Mouse (Mus musculus) spleen, adult 18-20 months (tissue): ENCODE results near the gene Jmjd7.

Source experiments
- DNase-seq, 2 experiments: peaks; one replicate each; pipeline ENCODE4 v3.0.0; 2022; ENCODE audit warnings: mixed read lengths in 2 of 2

Jmjd7 gene

GRCm38 (mm10) chr2:120012924-120013323, 14.4 kb upstream of the Jmjd7 start:
- DNase-seq: no peak

GRCm38 (mm10) chr2:120013831-120014486, 13.3 kb upstream of the Jmjd7 start:
- DNase-seq: no peak

DNA sequence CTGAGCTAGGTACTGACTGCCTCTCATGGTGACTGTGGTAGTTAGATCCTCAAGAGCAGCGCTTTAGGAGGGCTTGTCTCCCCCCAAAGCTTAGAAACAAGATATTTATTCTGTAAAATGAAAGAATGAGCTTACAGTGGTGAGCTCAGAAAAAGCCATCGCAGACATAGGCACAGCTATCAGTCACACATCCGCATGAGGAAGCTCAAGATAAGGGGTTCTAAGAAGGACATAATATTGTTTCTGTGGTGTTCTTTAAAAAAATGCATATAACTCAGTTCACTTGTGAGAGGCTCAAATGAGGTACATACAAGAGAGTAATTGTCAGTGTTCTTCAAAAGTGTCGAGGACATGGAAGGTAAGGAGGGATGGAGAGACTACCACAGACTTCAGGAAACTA, 11.4 kb upstream of the Jmjd7 start:
- DNase-seq: no peak

DNA sequence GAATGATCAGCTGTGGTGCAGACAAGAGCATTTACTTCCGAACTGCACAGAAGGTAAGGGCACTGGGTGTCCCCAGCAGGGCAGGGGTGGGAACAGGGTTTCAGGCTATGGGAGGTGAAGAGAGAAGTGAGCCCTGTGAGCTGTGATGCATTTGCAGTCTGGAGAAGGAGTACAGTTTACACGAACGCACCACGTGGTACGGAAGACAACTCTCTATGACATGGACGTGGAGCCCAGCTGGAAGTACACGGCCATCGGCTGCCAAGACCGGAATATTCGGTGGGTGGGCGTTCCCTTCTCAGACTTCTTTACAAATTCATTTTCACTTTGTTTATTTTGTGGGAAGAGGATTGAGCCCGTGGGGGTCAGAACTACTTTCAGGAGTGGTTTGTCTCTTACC, 9.7 kb upstream of the Jmjd7 start:
- DNase-seq: no peak

- DNase-seq: no peak
Observed at GRCm38 (mm10) chr2:120024337-120024736, 2.9 kb upstream of the Jmjd7 start.

GRCm38 (mm10) chr2:120027950-120028331, 658 bp downstream of the Jmjd7 start:
- no peak for DNase-seq

GRCm38 (mm10) chr2:120030380-120030779, 3.1 kb downstream of the Jmjd7 start:
- no peak for DNase-seq

- DNase-seq: no peak
Observed at GRCm38 (mm10) chr2:120032726-120033467, 5.6 kb downstream of the Jmjd7 start, which contains the start of gene Pla2g4b. Pla2g4b (plus strand) TSS chr2:120033417.

DNA sequence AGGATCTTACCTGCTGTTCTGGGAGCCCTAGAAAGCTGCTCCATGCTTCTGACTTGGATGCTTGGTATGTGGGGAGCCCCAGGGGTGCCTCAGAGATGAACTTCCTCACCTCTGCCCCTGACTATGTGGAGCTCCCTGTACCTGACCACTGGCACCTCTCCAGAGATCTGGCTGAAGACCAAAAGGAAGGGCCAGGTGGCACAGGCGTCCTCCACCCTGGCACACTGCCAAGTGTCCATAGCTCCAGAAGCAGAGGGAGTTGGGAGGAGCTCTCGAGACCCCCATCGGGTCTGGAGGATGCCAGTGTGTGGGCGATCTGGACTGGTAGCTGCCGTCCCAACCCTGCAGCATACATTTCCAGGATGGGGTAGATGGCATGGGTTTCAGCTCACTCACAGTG, 6.4 kb downstream of the Jmjd7 start:
- no peak for DNase-seq

- DNase-seq: no peak
Observed at GRCm38 (mm10) chr2:120037744-120038143, 10.5 kb downstream of the Jmjd7 start.

DNA sequence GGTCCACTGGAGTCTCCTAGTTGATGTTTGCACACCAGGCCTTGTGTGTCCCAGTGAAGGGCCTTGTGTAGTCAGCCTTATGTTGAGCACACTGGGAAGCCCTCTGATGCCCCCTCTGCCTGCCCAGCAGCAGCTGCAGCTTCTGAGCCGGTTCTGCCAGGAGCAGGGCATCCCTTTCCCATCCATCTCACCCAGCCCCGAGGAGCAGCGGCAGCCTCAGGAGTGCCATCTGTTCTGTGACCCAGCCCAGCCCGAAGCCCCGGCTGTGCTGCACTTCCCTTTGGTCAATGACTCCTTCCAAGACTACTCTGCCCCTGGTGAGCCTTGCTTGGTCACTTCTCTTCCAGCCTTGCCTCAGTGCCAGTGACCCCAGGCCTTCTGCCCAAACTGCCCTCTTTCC, 13.7 kb downstream of the Jmjd7 start:
- no peak for DNase-seq

DNA sequence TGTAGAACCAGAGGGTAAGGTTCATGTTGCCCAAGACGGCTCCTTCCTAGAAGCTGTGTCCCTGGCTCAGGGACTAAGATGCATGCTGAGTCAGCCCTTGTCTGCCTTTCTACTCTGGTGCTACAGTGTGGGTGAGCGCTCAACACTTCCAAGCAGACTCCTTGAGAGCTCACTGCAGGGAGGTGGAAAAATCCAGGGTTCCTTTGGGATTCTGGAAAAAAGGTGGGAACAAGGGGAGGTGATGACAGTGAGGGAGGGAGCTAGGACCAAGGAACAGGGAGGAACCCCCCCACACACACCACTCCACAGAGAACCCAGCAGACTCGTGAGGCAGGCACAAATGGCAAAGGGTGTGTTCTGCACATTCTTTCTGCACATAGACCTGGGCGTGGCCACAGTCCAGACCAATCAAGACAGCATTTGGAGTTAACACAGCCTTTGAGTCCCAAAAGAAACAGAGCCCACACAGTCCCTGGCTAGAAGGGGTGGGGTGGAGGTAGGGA, 16.9 kb downstream of the Jmjd7 start:
- no peak for DNase-seq

- DNase-seq: no peak
Observed at GRCm38 (mm10) chr2:120044676-120045075, 17.4 kb downstream of the Jmjd7 start.

GRCm38 (mm10) chr2:120046486-120047310, 19.4 kb downstream of the Jmjd7 start:
- no peak for DNase-seq

- no peak for DNase-seq
Observed at GRCm38 (mm10) chr2:120048173-120048572, 20.9 kb downstream of the Jmjd7 start.

- peak; percentile 15 to 39 for DNase-seq
Observed at GRCm38 (mm10) chr2:120049632-120050274, 22.5 kb downstream of the Jmjd7 start.

- no peak for DNase-seq
Observed at GRCm38 (mm10) chr2:120051405-120051804, 24.1 kb downstream of the Jmjd7 start.

- no peak for DNase-seq
Observed at GRCm38 (mm10) chr2:120054771-120055552, 27.7 kb downstream of the Jmjd7 start.

DNA sequence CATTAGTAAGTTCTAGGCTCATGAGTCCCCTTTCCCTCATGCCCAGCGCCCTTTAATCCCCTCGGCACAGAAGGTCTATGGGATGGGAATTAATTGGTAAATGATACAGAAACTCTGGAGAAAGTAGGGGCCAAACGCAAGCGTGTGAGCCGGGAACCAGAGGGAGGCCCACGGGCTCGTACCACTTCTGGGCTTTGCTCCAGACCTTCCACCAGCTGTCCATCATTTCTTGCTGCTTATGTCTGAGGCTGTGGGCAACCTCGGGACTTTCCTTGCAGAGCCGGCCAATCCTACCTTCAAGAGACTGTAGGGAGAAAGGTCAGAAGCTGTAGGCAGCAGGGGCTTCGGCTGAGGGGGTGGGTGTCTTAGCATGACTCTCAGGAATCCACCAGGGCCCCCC, 28.6 kb downstream of the Jmjd7 start:
- DNase-seq: no peak

GRCm38 (mm10) chr2:120058818-120059217, 31.5 kb downstream of the Jmjd7 start:
- no peak for DNase-seq

DNA sequence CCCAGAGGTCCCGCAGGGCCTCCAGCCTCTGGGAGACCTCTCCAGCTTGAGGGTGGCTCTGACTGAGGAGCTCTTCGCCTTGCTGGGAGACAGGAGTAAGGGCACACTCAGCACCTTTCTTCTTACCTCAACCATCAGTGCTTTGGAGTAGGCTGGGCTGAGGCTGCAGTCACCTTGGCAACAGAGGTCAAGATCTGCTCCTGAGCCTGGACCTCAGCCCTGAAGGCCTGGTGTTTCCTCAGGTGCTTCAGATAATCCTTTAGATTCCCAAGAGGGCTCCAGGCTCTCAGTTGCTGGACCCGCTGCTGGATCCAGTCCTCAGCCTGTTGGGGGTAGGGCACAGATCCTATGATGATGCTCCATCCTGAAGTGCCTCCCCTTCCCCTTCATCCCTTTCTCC, 32.2 kb downstream of the Jmjd7 start:
- DNase-seq: no peak

GRCm38 (mm10) chr2:120060190-120060589, 32.9 kb downstream of the Jmjd7 start:
- DNase-seq: no peak
